Mouse (Mus musculus) intestine, embryonic 16.5 days (tissue): ENCODE results near the gene Sik3. TPM values are rescaled to one million over a fixed set of nuclear protein-coding genes. Genes with fewer than 3 reads are reported as not detected.
A peak's percentile ranks its signal among the peaks of the same experiment; 100 is the strongest.

Experiments used
- ATAC-seq: fragments of 200-750 bp; cut with Nextera tagmentation; 2 replicates; pipeline ENCODE4 v1.8.0; 2017; ENCODE audit warnings: moderate TSS enrichment, moderate library complexity
- H3K27ac ChIP-seq: fragments of 300-500 bp; sonication (generic); 2 replicates; pipeline ENCODE4 v1.5.1; 2014; ENCODE audit warnings: mild to moderate bottlenecking, low read length
- H3K27me3 ChIP-seq: fragments of 300-500 bp; sonication (generic); replicated peaks from 2 replicates; pipeline ENCODE4 v1.6.1; 2014; ENCODE audit warnings: low read length, control low read depth, mixed read lengths; ENCODE audit not compliant: control insufficient read depth, insufficient read depth
- H3K36me3 ChIP-seq: fragments of 300-500 bp; sonication (generic); 2 replicates; pipeline ENCODE4 v1.6.1; 2014; ENCODE audit warnings: low read length, control low read depth; ENCODE audit not compliant: control insufficient read depth, insufficient read depth
- H3K4me1 ChIP-seq: fragments of 300-500 bp; sonication (generic); 2 replicates; pipeline ENCODE4 v1.6.1; 2014; ENCODE audit warnings: low read length, control low read depth, mixed read lengths; ENCODE audit not compliant: control insufficient read depth, insufficient read depth
- H3K4me2 ChIP-seq: fragments of 300-500 bp; sonication (generic); 2 replicates; pipeline ENCODE4 v1.6.1; 2014; ENCODE audit warnings: low read depth, low read length, control low read depth
- H3K4me3 ChIP-seq: fragments of 300-500 bp; sonication (generic); 2 replicates; pipeline ENCODE4 v1.5.1; 2014; ENCODE audit warnings: mild to moderate bottlenecking, low read length
- H3K9ac ChIP-seq: fragments of 300-500 bp; sonication (generic); 2 replicates; pipeline ENCODE4 v1.6.1; 2014; ENCODE audit warnings: low read depth, low read length
- H3K9me3 ChIP-seq: fragments of 300-500 bp; sonication (generic); 2 replicates; pipeline ENCODE4 v1.6.1; 2016; ENCODE audit warnings: low read length, control low read depth; ENCODE audit not compliant: control insufficient read depth
- WGBS: fragments of 180-500 bp; shearing (Covaris S2); extraction: QIAGEN DNeasy Blood & Tissue Kit; methylation state at CpG from one replicate; pipeline ENCODE4 v1.1.7; 2014; 5-methylcytosine and 5-hydroxymethylcytosine counted together
- polyA plus RNA-seq: library from polyadenylated mRNA; unstranded; fragments of >200 nt; fragmentation: Nextera tagmentation; extraction: Ambion mirVana; gene quantifications from 2 replicates; pipeline ENCODE4 v1.2.1, GENCODE M21; 2015

The Sik3 gene
- 5.1 and 5.2 TPM in 2 replicates for polyA plus RNA-seq

- no peaks in the 10 kb centered on the region for H3K36me3 ChIP-seq
- peak within 1 kb of the TSS; percentile 99 for H3K9ac ChIP-seq
- ATAC-seq: peak; percentile 82
- H3K4me1 ChIP-seq: peaks cover 35% of the 10 kb centered on the region
- H3K27me3 ChIP-seq: no peaks in the 10 kb centered on the region
- peak within 1 kb of the TSS; percentile 99 for H3K4me3 ChIP-seq
- peak within 1 kb of the TSS; percentile 96 for H3K27ac ChIP-seq
- H3K4me2 ChIP-seq: peak within 1 kb of the TSS; percentile 80
- 2% methylated on average over 64 of the region's 78 CpGs for WGBS
- H3K9me3 ChIP-seq: no peaks in the 10 kb centered on the region
Observed at GRCm38 (mm10) chr9:46012091-46013008, at the start of gene Sik3, which contains the start of gene Pafah1b2. Sik3 (plus strand) TSS chr9:46012820. Pafah1b2 (minus strand) TSS chr9:46012690.

- Histone ChIP-seq H3K27me3 (no peaks in the 10 kb centered on the region), H3K4me3 (no peak overlapping the region), H3K9me3 (no peaks in the 10 kb centered on the region), H3K4me1 (no peaks in the 10 kb centered on the region), H3K36me3 (peaks cover 11% of the 10 kb centered on the region), H3K9ac (no peak overlapping the region), H3K4me2 (no peak overlapping the region), H3K27ac (no peak overlapping the region)
- WGBS: 90% methylated on average over 6 of the region's 6 CpGs
- peak; percentile 50; the same call in 1 of the 2 replicates for ATAC-seq
Observed at GRCm38 (mm10) chr9:45963577-45963976, 49.0 kb upstream of the Sik3 start.

GRCm38 (mm10) chr9:45976884-45977283 lies 35.7 kb upstream of the Sik3 start:
- Histone ChIP-seq H3K4me1 (peaks cover 6% of the 10 kb centered on the region; the same call in 1 of the 2 replicates), H3K36me3 (peaks cover 18% of the 10 kb centered on the region), H3K27ac (no peak overlapping the region), H3K9me3 (no peaks in the 10 kb centered on the region), H3K4me3 (no peak overlapping the region), H3K27me3 (no peaks in the 10 kb centered on the region), H3K9ac (no peak overlapping the region), H3K4me2 (no peak overlapping the region)
- 77% methylated on average over 2 of the region's 2 CpGs for WGBS
- no peak for ATAC-seq

- Histone ChIP-seq H3K4me1 (peaks cover 12% of the 10 kb centered on the region), H3K4me3 (no peak overlapping the region), H3K36me3 (0 out of 2 replicates have a peak, but pooled peaks cover 3% of the 10 kb centered on the region), H3K9ac (no peak overlapping the region), H3K4me2 (no peak overlapping the region), H3K27ac (no peak overlapping the region), H3K27me3 (no peaks in the 10 kb centered on the region), H3K9me3 (no peaks in the 10 kb centered on the region)
- ATAC-seq: no peak
- WGBS: 90% methylated on average over 2 of the region's 2 CpGs
Observed at GRCm38 (mm10) chr9:45979778-45980177, 32.8 kb upstream of the Sik3 start.

GRCm38 (mm10) chr9:45980611-45981010 lies 32.0 kb upstream of the Sik3 start:
- peaks cover 14% of the 10 kb centered on the region for H3K4me1 ChIP-seq
- H3K4me2 ChIP-seq: no peak overlapping the region
- H3K36me3 ChIP-seq: no peaks in the 10 kb centered on the region
- no peak overlapping the region for H3K4me3 ChIP-seq
- H3K27me3 ChIP-seq: no peaks in the 10 kb centered on the region
- WGBS: 77% methylated on average over 1 of the region's 1 CpGs
- ATAC-seq: no peak
- no peaks in the 10 kb centered on the region for H3K9me3 ChIP-seq
- no peak overlapping the region for H3K27ac ChIP-seq
- no peak overlapping the region for H3K9ac ChIP-seq

GRCm38 (mm10) chr9:45981331-45981730 lies 31.3 kb upstream of the Sik3 start:
- Histone ChIP-seq H3K27me3 (no peaks in the 10 kb centered on the region), H3K36me3 (no peaks in the 10 kb centered on the region), H3K4me2 (no peak overlapping the region), H3K4me1 (peaks cover 14% of the 10 kb centered on the region), H3K4me3 (no peak overlapping the region), H3K9ac (no peak overlapping the region), H3K27ac (no peak overlapping the region), H3K9me3 (no peaks in the 10 kb centered on the region)
- no peak for ATAC-seq

- ATAC-seq: peak; percentile 24
- peak overlapping the region; percentile 79 for H3K4me2 ChIP-seq
- H3K9ac ChIP-seq: peak overlapping the region; percentile 95
- H3K4me3 ChIP-seq: peak overlapping the region; percentile 93
- H3K36me3 ChIP-seq: no peaks in the 10 kb centered on the region
- peaks cover 14% of the 10 kb centered on the region for H3K4me1 ChIP-seq
- no peaks in the 10 kb centered on the region for H3K9me3 ChIP-seq
- WGBS: under 1% methylated on average over 23 of the region's 23 CpGs
- peak overlapping the region; percentile 94 for H3K27ac ChIP-seq
- H3K27me3 ChIP-seq: no peaks in the 10 kb centered on the region
Observed at GRCm38 (mm10) chr9:45983676-45984408, 28.8 kb upstream of the Sik3 start.

GRCm38 (mm10) chr9:45984409-45985228 lies 28.0 kb upstream of the Sik3 start:
- under 1% methylated on average over 64 of the region's 76 CpGs for WGBS
- H3K9ac ChIP-seq: peak overlapping the region; percentile 95
- no peaks in the 10 kb centered on the region for H3K36me3 ChIP-seq
- peak overlapping the region; percentile 93 for H3K4me3 ChIP-seq
- peak overlapping the region; percentile 94 for H3K27ac ChIP-seq
- H3K9me3 ChIP-seq: no peaks in the 10 kb centered on the region
- H3K4me2 ChIP-seq: peak overlapping the region; percentile 79
- H3K27me3 ChIP-seq: no peaks in the 10 kb centered on the region
- H3K4me1 ChIP-seq: peaks cover 14% of the 10 kb centered on the region
- ATAC-seq: peak; percentile 96

- Histone ChIP-seq H3K4me3 (peak overlapping the region; percentile 93), H3K9ac (peak overlapping the region; percentile 95), H3K9me3 (no peaks in the 10 kb centered on the region), H3K4me1 (peaks cover 14% of the 10 kb centered on the region), H3K36me3 (no peaks in the 10 kb centered on the region), H3K27ac (peak overlapping the region; percentile 94), H3K4me2 (peak overlapping the region; percentile 78), H3K27me3 (no peaks in the 10 kb centered on the region)
- under 1% methylated on average over 4 of the region's 4 CpGs for WGBS
- peak; percentile 69 for ATAC-seq
Observed at GRCm38 (mm10) chr9:45985229-45985567, 27.4 kb upstream of the Sik3 start.
